Mouse (Mus musculus): ENCODE data around the gene Gtsf1l. TPM values are rescaled to one million over a fixed set of nuclear protein-coding genes. Genes with fewer than 3 reads are reported as not detected.

Gtsf1l gene
- polyA plus RNA-seq, 1 experiment from 2014 or later = not detected

GRCm38 (mm10) chr2:163099919-163100318 is 12.3 kb upstream of the Gtsf1l start:
- Histone ChIP-seq H3K4me1 (ENCODE audit: control insufficient read depth, insufficient read depth, low read length) (no peaks in the 10 kb centered on the region), H3K27me3 (ENCODE audit: control insufficient read depth, insufficient read depth, low read length) (no peaks in the 10 kb centered on the region; the same call in 1 of the 2 replicates), H3K9me3 (ENCODE audit: control insufficient read depth, low read length) (no peaks in the 10 kb centered on the region), H3K27ac (ENCODE audit: low read depth, low read length) (no peak overlapping the region), H3K4me3 (ENCODE audit: low read length) (no peak overlapping the region), H3K36me3 (ENCODE audit: control insufficient read depth, insufficient read depth, low read length) (no peaks in the 10 kb centered on the region), H3K4me2 (replicated peaks; ENCODE audit: low read depth, low read length) (no peak overlapping the region), H3K9ac (ENCODE audit: low read depth, low read length) (no peak overlapping the region)
- WGBS = 45% methylated on average over 8 of the region's 8 CpGs
- no peak for ATAC-seq (ENCODE audit: low FRiP score, low TSS enrichment)

- Histone ChIP-seq H3K4me3 (ENCODE audit: low read length) (no peak overlapping the region), H3K9ac (ENCODE audit: low read depth, low read length) (no peak overlapping the region), H3K27ac (ENCODE audit: low read depth, low read length) (no peak overlapping the region), H3K36me3 (ENCODE audit: control insufficient read depth, insufficient read depth, low read length) (no peaks in the 10 kb centered on the region), H3K4me2 (replicated peaks; ENCODE audit: low read depth, low read length) (no peak overlapping the region), H3K27me3 (ENCODE audit: control insufficient read depth, insufficient read depth, low read length) (no peaks in the 10 kb centered on the region), H3K9me3 (ENCODE audit: control insufficient read depth, low read length) (no peaks in the 10 kb centered on the region), H3K4me1 (ENCODE audit: control insufficient read depth, insufficient read depth, low read length) (no peaks in the 10 kb centered on the region)
- WGBS = 49% methylated on average over 3 of the region's 3 CpGs
- ATAC-seq (ENCODE audit: low FRiP score, low TSS enrichment) = no peak
Measured at GRCm38 (mm10) chr2:163095784-163096183, 8.1 kb upstream of the Gtsf1l start.

DNA sequence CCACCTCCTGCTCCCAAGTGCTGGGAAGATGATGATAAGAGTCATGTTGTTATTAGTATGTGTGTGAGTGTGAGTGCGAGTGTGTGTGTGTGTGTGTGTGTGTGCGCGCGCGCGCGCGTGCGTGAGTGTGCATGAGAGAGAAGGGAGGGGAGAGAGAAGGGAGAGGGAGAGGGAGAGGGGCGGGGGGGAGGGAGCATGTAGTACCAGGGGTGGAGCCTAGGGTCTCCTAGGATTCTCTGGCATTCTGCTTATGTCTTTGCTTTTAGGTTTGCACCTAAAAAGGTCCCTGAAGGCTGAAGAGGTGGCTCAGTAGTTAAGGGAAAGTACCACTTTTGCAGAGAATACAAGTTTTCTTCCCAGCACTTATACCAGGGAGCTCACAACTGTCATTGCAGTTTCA is 7.3 kb upstream of the Gtsf1l start:
- no peaks in the 10 kb centered on the region for H3K4me1 ChIP-seq (ENCODE audit: control insufficient read depth, insufficient read depth, low read length)
- WGBS = 86% methylated on average over 10 of the region's 10 CpGs
- no peaks in the 10 kb centered on the region for H3K36me3 ChIP-seq (ENCODE audit: control insufficient read depth, insufficient read depth, low read length)
- no peak overlapping the region for H3K9ac ChIP-seq (ENCODE audit: low read depth, low read length)
- H3K4me2 ChIP-seq (replicated peaks; ENCODE audit: low read depth, low read length) = no peak overlapping the region
- H3K27ac ChIP-seq (ENCODE audit: low read depth, low read length) = no peak overlapping the region
- no peak overlapping the region for H3K4me3 ChIP-seq (ENCODE audit: low read length)
- no peaks in the 10 kb centered on the region for H3K27me3 ChIP-seq (ENCODE audit: control insufficient read depth, insufficient read depth, low read length)
- ATAC-seq (ENCODE audit: low FRiP score, low TSS enrichment) = no peak
- H3K9me3 ChIP-seq (ENCODE audit: control insufficient read depth, low read length) = no peaks in the 10 kb centered on the region

- H3K36me3 ChIP-seq (ENCODE audit: control insufficient read depth, insufficient read depth, low read length) = no peaks in the 10 kb centered on the region
- no peak overlapping the region for H3K9ac ChIP-seq (ENCODE audit: low read depth, low read length)
- H3K4me2 ChIP-seq (replicated peaks; ENCODE audit: low read depth, low read length) = no peak overlapping the region
- no peaks in the 10 kb centered on the region for H3K4me1 ChIP-seq (ENCODE audit: control insufficient read depth, insufficient read depth, low read length)
- no peaks in the 10 kb centered on the region for H3K27me3 ChIP-seq (ENCODE audit: control insufficient read depth, insufficient read depth, low read length)
- no peak overlapping the region for H3K4me3 ChIP-seq (ENCODE audit: low read length)
- 75% methylated on average over 5 of the region's 5 CpGs for WGBS
- H3K9me3 ChIP-seq (ENCODE audit: control insufficient read depth, low read length) = no peaks in the 10 kb centered on the region
- H3K27ac ChIP-seq (ENCODE audit: low read depth, low read length) = no peak overlapping the region
- no peak for ATAC-seq (ENCODE audit: low FRiP score, low TSS enrichment)
Measured at GRCm38 (mm10) chr2:163089475-163090123, 1.9 kb upstream of the Gtsf1l start.

DNA sequence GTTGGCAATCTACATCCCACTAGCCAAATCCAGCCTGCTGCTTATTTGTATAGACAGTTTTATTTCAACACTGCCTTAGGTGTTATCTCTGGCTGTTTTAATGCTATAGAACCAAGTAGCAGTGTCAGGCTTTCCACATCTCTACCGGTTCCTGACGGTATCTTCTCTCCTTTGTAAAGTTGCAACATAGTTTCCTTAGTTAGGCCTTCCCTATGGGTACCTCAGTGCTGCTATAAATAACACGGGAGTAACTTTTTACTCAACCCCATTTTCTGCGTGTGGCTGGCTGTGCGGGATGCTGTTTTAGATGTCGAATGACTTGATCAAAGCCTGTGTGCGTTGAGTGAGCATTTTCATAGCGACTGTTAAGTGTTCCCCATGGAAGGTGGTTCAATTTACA is 1.1 kb downstream of the Gtsf1l start:
- H3K36me3 ChIP-seq (ENCODE audit: control insufficient read depth, insufficient read depth, low read length) = peaks cover 4% of the 10 kb centered on the region; the same call in 1 of the 2 replicates
- WGBS = 75% methylated on average over 8 of the region's 8 CpGs
- ATAC-seq (ENCODE audit: low FRiP score, low TSS enrichment) = no peak
- H3K27me3 ChIP-seq (ENCODE audit: control insufficient read depth, insufficient read depth, low read length) = no peaks in the 10 kb centered on the region
- H3K9ac ChIP-seq (ENCODE audit: low read depth, low read length) = no peak overlapping the region
- H3K4me1 ChIP-seq (ENCODE audit: control insufficient read depth, insufficient read depth, low read length) = no peaks in the 10 kb centered on the region
- H3K27ac ChIP-seq (ENCODE audit: low read depth, low read length) = no peak overlapping the region
- H3K9me3 ChIP-seq (ENCODE audit: control insufficient read depth, low read length) = no peaks in the 10 kb centered on the region
- H3K4me2 ChIP-seq (replicated peaks; ENCODE audit: low read depth, low read length) = no peak overlapping the region
- no peak overlapping the region for H3K4me3 ChIP-seq (ENCODE audit: low read length)

DNA sequence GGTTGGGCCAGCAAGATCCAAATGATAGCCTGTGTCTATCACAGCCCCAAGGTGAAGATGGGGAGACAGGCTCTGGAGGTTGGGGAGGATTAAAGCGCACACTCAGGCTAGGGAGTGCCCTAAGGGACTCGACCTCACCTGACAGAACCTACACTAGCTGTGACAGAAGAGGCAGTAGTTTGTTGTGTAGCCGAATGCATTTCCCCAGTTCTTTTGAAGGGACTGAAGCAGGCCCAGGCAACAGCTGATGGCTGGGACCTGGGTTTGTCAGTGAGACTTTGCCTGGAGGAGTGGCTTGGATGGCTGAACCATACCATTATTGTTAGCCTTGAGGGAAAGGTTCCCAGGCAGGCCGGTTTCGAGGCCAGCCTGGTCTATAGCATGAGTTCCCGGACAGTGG is 2.6 kb downstream of the Gtsf1l start:
- Histone ChIP-seq H3K36me3 (ENCODE audit: control insufficient read depth, insufficient read depth, low read length) (peaks cover 8% of the 10 kb centered on the region; the same call in 1 of the 2 replicates), H3K27me3 (ENCODE audit: control insufficient read depth, insufficient read depth, low read length) (no peaks in the 10 kb centered on the region), H3K9me3 (ENCODE audit: control insufficient read depth, low read length) (no peaks in the 10 kb centered on the region), H3K4me3 (ENCODE audit: low read length) (no peak overlapping the region), H3K4me1 (ENCODE audit: control insufficient read depth, insufficient read depth, low read length) (no peaks in the 10 kb centered on the region), H3K9ac (ENCODE audit: low read depth, low read length) (no peak overlapping the region), H3K27ac (ENCODE audit: low read depth, low read length) (no peak overlapping the region), H3K4me2 (replicated peaks; ENCODE audit: low read depth, low read length) (no peak overlapping the region)
- 86% methylated on average over 6 of the region's 6 CpGs for WGBS
- no peak for ATAC-seq (ENCODE audit: low FRiP score, low TSS enrichment)

DNA sequence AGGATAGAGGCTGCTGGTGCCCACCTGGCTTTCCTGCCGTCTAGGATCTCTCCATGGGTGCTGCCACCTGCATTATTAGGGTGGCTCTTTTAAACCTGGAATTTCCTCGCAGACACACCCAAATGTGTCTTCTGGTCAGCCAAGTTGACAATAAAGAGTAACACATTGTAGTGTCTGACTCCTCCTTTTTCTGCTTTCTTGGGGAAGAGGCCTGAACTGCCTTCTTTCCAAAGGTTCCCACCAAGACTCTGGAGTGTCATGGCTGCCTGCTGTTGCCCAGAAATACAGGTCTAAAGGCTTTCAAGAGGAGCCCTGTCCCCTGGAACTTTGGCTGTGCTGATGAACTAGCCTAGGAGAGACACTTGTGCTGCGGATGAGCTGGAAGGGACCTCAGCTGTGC is 3.1 kb downstream of the Gtsf1l start:
- Histone ChIP-seq H3K9ac (ENCODE audit: low read depth, low read length) (no peak overlapping the region), H3K4me1 (ENCODE audit: control insufficient read depth, insufficient read depth, low read length) (no peaks in the 10 kb centered on the region), H3K27ac (ENCODE audit: low read depth, low read length) (no peak overlapping the region), H3K4me3 (ENCODE audit: low read length) (no peak overlapping the region), H3K27me3 (ENCODE audit: control insufficient read depth, insufficient read depth, low read length) (no peaks in the 10 kb centered on the region), H3K4me2 (replicated peaks; ENCODE audit: low read depth, low read length) (no peak overlapping the region), H3K36me3 (ENCODE audit: control insufficient read depth, insufficient read depth, low read length) (peaks cover 8% of the 10 kb centered on the region; the same call in 1 of the 2 replicates), H3K9me3 (ENCODE audit: control insufficient read depth, low read length) (no peaks in the 10 kb centered on the region)
- no peak for ATAC-seq (ENCODE audit: low FRiP score, low TSS enrichment)
- WGBS = 85% methylated on average over 3 of the region's 3 CpGs

DNA sequence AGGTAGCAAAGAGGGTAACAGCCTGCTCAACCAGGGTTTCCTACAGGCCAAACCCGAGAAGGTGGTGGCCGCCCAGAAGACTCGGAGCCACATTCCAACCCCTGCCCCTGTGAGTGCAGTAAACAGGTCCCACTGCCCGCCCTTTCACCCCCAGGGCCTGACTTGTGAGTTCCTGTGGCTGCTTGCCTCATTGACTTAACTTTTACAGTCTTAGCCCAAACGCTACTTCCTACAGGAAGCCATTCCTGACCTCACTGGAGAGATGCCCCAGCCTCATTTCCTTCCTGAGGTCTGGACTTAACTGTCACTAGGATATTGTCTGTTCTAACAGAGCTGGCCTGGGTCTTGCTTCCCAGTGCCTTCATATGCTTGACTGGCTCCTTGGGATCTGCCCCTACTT is 5.1 kb downstream of the Gtsf1l start:
- H3K27me3 ChIP-seq (ENCODE audit: control insufficient read depth, insufficient read depth, low read length) = no peaks in the 10 kb centered on the region
- H3K36me3 ChIP-seq (ENCODE audit: control insufficient read depth, insufficient read depth, low read length) = peaks cover 14% of the 10 kb centered on the region
- H3K9ac ChIP-seq (ENCODE audit: low read depth, low read length) = no peak overlapping the region
- H3K4me2 ChIP-seq (replicated peaks; ENCODE audit: low read depth, low read length) = no peak overlapping the region
- no peaks in the 10 kb centered on the region for H3K4me1 ChIP-seq (ENCODE audit: control insufficient read depth, insufficient read depth, low read length)
- H3K4me3 ChIP-seq (ENCODE audit: low read length) = no peak overlapping the region
- H3K27ac ChIP-seq (ENCODE audit: low read depth, low read length) = no peak overlapping the region
- H3K9me3 ChIP-seq (ENCODE audit: control insufficient read depth, low read length) = no peaks in the 10 kb centered on the region
- 0 out of 2 replicates have a peak, but pooled peaks have one; percentile 32 for ATAC-seq (ENCODE audit: low FRiP score, low TSS enrichment)
- 55% methylated on average over 4 of the region's 5 CpGs for WGBS

GRCm38 (mm10) chr2:163079041-163079440 is 8.6 kb downstream of the Gtsf1l start:
- Histone ChIP-seq H3K27ac (ENCODE audit: low read depth, low read length) (no peak overlapping the region), H3K4me2 (replicated peaks; ENCODE audit: low read depth, low read length) (no peak overlapping the region), H3K9ac (ENCODE audit: low read depth, low read length) (no peak overlapping the region), H3K27me3 (ENCODE audit: control insufficient read depth, insufficient read depth, low read length) (no peaks in the 10 kb centered on the region), H3K4me3 (ENCODE audit: low read length) (no peak overlapping the region), H3K4me1 (ENCODE audit: control insufficient read depth, insufficient read depth, low read length) (no peaks in the 10 kb centered on the region), H3K36me3 (ENCODE audit: control insufficient read depth, insufficient read depth, low read length) (peaks cover 35% of the 10 kb centered on the region), H3K9me3 (ENCODE audit: control insufficient read depth, low read length) (no peaks in the 10 kb centered on the region)
- ATAC-seq (ENCODE audit: low FRiP score, low TSS enrichment) = no peak
- 91% methylated on average over 4 of the region's 4 CpGs for WGBS
